Mouse (Mus musculus): Measurements from ENCODE around the gene Cit.
A peak's percentile ranks its signal among the peaks of the same experiment; 100 is the strongest.

Cit gene

GRCm38 (mm10) chr5:115976446-115976845, 131.4 kb downstream of the Cit start:
- DNase-seq = no peak

- peak; percentile 15 for DNase-seq
Observed at GRCm38 (mm10) chr5:115977266-115977665, 132.2 kb downstream of the Cit start.

DNA sequence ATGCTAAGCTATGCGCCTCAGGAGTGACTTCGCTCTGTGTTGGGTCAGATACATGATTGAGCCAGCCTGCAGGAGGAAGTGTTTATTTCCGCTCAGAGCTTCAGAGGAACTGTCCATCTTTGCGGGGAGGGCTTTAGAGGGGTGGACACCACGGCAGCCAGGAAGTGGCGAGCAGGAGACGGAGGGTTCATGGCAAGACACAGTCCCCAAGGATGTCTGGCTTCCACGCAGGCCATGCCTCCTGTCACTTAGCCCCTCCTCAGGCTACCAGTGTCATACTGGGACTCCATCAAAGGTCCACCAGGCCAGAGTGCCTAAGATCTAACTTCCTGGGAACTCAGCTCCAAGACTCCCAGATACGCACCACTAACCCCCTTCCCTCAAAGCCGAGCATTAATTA, 132.7 kb downstream of the Cit start:
- DNase-seq = peak; percentile 57

DNA sequence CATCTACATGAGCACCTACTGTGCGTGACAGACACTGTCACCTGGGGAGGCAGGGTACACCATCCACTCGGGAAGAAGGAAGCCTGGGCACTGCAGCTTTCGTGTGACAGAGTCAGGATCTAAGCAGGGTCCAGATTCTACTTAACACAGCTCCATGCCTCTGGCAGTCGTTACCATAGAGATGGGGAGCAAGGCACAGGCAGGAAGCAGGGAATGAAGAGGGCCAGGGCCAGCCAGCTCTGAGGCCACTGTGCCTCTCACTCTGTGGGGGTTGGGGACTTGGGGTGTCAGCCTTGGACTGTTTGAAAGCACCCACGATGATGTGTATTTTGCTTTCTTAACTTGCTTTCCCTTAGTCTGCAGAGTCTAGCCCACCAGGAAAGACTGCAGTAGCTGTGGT, 133.2 kb downstream of the Cit start:
- DNase-seq = no peak

DNA sequence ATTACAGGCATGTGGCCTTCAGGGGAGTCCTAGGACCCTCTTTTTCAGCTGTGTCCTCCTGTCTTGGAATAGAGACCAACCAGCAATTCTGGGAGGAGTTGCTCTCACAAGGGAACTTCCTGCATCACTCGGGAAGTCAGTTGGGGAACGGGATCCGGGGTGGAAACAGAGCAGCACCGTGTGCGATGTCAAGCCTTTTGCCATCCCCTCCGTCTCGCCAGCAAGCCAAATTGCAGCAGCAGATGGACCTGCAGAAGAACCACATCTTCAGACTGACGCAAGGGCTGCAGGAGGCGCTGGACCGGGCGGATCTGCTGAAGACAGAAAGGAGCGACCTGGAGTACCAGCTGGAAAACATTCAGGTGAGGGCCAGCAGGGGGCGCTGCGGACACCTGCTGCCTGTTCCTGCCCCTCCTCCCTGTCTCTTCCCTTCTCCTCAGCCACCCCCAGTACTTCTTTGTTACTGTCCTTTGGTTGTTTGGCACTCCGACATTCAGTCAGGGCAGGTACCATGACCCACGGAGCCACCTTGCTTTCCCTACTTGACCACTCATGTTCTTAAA, 134.1 kb downstream of the Cit start:
- peak; percentile 22 for DNase-seq

GRCm38 (mm10) chr5:115980537-115980936, 135.5 kb downstream of the Cit start:
- DNase-seq = no peak

GRCm38 (mm10) chr5:115982671-115983373, 137.7 kb downstream of the Cit start:
- DNase-seq = no peak

DNA sequence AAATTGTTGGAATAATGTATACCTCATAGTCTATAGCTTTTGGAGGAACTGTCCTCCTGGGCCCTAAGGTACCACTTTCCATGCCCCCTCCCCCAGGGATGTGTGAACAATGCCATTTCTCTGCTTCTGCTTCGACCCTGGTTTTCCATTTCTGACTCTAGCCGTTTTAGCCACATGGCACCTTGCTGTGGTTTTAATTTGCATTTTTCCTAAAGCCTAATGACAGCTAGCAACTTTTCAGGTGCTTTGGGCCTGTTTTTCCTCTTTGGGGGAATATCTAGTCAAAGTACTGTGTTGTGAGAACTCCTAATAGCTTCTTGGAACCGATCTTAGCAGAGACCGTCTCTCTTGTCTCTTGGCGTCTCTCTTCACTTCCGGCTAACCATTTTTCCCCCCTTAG, 139.3 kb downstream of the Cit start:
- no peak for DNase-seq

- no peak for DNase-seq
Observed at GRCm38 (mm10) chr5:115985101-115985500, 140.0 kb downstream of the Cit start.

- no peak for DNase-seq
Observed at GRCm38 (mm10) chr5:115987284-115987683, 142.2 kb downstream of the Cit start.

- no peak for DNase-seq
Observed at GRCm38 (mm10) chr5:115991717-115992116, 146.6 kb downstream of the Cit start.

GRCm38 (mm10) chr5:115994101-115994500, 149.0 kb downstream of the Cit start:
- no peak for DNase-seq

- no peak for DNase-seq
Observed at GRCm38 (mm10) chr5:115997376-115997775, 152.3 kb downstream of the Cit start.

- no peak for DNase-seq
Observed at GRCm38 (mm10) chr5:116003154-116003553, 158.1 kb downstream of the Cit start.

DNA sequence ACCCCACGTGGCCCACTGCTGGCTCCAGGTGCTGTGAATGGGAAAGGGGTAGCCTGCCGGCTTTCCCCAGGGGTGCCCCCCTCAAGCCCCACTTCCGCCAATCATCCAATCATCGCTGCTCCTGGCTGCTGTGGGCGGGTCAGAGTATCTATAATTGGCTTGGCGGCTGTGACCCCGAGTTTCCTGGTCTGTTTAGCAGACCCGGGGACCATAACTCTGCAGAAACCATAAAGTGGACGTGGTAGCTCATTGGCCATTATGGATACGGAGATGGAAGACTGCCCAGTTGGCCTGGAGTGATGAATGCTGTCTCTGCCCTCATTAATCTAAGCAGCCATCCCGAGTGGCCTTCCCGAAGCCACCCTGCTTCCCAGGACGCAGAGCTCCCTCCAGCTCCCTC, 158.7 kb downstream of the Cit start:
- DNase-seq = no peak

- DNase-seq = no peak
Observed at GRCm38 (mm10) chr5:116004271-116004670, 159.2 kb downstream of the Cit start.

GRCm38 (mm10) chr5:116006324-116007099, 161.4 kb downstream of the Cit start:
- peak; percentile 55 for DNase-seq

DNA sequence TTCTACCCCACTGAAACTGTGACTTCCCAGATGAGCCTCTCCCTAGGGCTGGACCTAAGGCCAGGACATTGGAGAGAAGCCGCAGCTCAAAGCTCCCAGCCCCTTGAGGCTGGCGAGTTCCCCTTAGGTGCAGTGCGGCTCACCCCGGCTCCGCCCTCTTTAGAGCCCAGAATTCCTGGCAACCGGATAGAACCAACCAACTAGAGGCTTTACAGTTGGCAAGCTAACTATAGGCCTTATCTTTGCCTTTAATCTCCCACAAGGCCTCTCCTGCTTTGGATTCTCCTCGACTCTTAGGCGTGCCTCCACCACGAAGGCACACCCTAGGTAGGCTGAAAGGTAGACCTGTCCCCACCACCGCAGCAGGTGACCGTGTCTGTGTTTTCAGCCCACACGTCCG, 162.6 kb downstream of the Cit start:
- no peak for DNase-seq

DNA sequence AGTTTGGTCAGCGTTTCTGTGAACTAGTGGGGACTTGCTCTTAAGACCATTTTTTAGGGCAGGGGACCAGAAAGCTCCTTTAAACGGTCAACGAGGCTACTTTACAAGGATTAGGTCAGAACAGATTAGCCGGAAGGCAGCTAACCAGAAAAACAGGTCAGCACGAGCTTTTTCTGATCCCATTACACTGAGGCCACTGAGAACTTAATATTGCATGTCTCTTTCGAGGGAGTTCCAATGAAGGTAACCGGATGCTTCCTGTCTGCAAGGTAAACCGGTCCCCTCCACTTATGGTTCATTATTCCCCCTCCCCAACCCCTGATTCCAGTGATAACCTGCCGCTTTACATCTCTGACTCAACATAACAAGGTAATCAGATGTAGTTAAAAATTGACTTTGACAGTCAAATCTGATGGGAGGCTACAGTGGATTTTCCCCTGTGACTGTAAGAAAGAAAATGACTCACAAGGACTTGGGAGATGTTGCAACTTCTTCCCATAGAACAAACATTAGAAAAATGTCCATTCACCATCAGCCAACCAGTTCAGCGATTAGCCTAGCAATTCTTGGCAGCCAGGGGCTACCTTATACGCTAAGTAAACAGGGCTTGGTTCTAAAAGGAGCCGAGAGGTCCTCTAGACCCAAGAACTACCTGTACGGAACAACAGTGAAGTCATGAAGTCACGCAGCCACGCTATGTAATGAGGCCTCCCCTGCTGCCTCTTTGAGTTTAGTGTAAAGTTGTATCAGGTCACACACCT, 164.2 kb downstream of the Cit start:
- DNase-seq = peak; percentile 34

- DNase-seq = no peak
Observed at GRCm38 (mm10) chr5:116009884-116010627, 165.0 kb downstream of the Cit start.

DNA sequence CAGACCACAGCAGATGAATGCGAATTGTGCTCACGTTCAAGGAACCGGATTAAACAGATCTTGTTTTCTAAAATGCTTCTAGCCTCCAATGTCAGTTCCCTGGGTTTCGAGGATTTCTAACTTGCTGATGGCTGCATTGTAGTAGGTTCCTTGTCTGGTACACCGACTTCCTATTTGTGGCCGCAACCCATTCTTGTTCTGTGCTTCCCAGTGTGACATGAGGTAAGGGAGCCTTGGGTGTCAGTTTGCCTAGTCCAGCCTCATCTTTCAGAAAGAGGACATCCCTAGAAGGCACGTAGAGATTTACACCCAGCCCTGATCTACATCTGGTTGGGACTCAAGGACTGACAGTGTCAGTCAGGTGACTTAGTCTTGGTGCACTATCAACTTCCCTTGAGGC, 166.6 kb downstream of the Cit start:
- no peak for DNase-seq

GRCm38 (mm10) chr5:116012503-116012902, 167.4 kb downstream of the Cit start:
- DNase-seq = no peak

DNA sequence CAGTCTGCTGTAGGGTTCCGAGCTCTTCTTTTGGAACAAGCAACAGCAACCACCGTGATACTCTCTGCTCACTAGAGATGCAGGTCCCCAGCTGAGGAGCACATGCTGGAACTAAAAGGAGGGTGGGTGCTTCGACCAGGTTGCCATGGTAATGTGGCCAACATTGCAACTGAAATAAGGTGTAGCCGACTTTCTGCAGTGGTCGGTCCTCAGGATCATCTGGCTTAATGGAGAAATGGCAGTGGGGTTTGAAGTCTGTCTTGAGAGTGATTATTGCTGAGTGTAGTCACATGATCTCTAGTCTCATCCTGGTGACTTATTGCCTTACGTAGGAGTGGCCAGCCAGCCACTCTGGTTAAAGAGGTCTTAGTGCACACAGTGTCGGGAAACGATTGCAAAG, 168.7 kb downstream of the Cit start:
- DNase-seq = no peak
